8 mouse cellular contexts compared by ENCODE assay signal in the genomic region with DNA sequence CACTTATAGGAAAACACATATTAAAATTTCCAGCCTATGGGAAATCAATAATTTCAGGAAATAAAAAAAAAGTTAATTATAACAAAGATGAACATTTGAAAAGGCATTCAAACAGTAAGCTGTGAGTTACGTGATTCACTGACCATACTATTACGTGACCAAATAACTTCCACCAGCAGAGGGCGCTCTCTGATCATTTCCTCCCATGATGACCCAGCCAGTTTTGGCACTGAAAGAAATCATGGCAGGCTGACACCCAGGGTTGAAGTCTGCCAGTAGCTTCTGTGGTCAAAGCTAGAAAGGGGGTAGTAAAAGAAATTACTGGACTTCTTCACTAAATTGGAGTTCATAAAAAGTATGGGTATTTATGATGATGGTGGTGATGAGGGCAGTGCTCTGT. TPM values are rescaled to one million over a fixed set of nuclear protein-coding genes. Genes with fewer than 3 reads are reported as not detected.
DNase-seq lines count a peak whose midpoint lies in the region; ATAC-seq and TF ChIP-seq lines count a peak whose summit lies in the region.

No protein-coding gene starts in this region.

- dilution Hi-C loops in CH12.LX (cut with MboI; ENCODE audit: extremely low pct_ligation_motif_present, extremely low pct_unique_long_range_greater_than_20kb, low sequenced_read_pairs) = no loop called here

- TF ChIP-seq RAD21 in CH12.LX (IDR thresholded peaks at IDR 0.05; ENCODE audit: low read depth, low read length) = peak; percentile 97

- DNase-seq in CH12.LX (ENCODE audit: extremely low read depth) = peak; percentile 86
- peak; percentile 89 for DNase-seq in adrenal gland, postnatal 14 days
- DNase-seq in embryonic facial prominence, embryonic 11.5 days (ENCODE audit: low spot score) = peak; percentile 91
- DNase-seq in layer of hippocampus, adult 9-11 months = peak; percentile 68
- peak; percentile 94 for DNase-seq in right cerebral cortex, postnatal 4 days

- 5% methylated on average over 3 of the region's 3 CpGs for WGBS in embryonic facial prominence, embryonic 11.5 days
- 13% methylated on average over 3 of the region's 3 CpGs for WGBS in heart, embryonic 11.5 days (ENCODE audit: insufficient replicate concordance)

- H3K27ac ChIP-seq in CH12.LX (ENCODE audit: insufficient read depth, low read depth) = no peak overlapping the region
- H3K27ac ChIP-seq in embryonic facial prominence, embryonic 11.5 days (replicated peaks; ENCODE audit: low read depth, low read length) = no peak overlapping the region
- no peak overlapping the region for H3K27ac ChIP-seq in heart, embryonic 11.5 days (ENCODE audit: low read depth, low read length)

- no peaks in the 10 kb centered on the region for H3K9me3 ChIP-seq in CH12.LX (replicated peaks; ENCODE audit: low read length)
- H3K9me3 ChIP-seq in embryonic facial prominence, embryonic 11.5 days (replicated peaks; ENCODE audit: control insufficient read depth, low read length) = no peaks in the 10 kb centered on the region
- no peaks in the 10 kb centered on the region for H3K9me3 ChIP-seq in heart, embryonic 11.5 days (replicated peaks; ENCODE audit: control insufficient read depth, low read length)

- H3K27me3 ChIP-seq in CH12.LX (replicated peaks) = no peaks in the 10 kb centered on the region
- no peaks in the 10 kb centered on the region for H3K27me3 ChIP-seq in embryonic facial prominence, embryonic 11.5 days (ENCODE audit: control insufficient read depth, insufficient read depth, low read length)
- no peaks in the 10 kb centered on the region; the same call in 1 of the 2 replicates for H3K27me3 ChIP-seq in heart, embryonic 11.5 days (ENCODE audit: control insufficient read depth, insufficient read depth, low read length)

- peak; percentile 74 to 89 for TF ChIP-seq CTCF in CH12.LX (conservative IDR thresholded peaks at IDR 0.05 in 1 of 2, IDR thresholded peaks at IDR 0.05 in 1 of 2; ENCODE audit: low read depth in 2 of 2, low read length in 2 of 2)

- TF ChIP-seq POLR2A in CH12.LX (IDR thresholded peaks at IDR 0.05; ENCODE audit: low read depth, low read length) = no peak

- H3K4me2 ChIP-seq in CH12.LX (ENCODE audit: insufficient read depth, low read depth, poor library complexity, severe bottlenecking) = peak overlapping the region; percentile 24; the same call in 1 of the 2 replicates
- H3K4me2 ChIP-seq in embryonic facial prominence, embryonic 11.5 days (ENCODE audit: low read depth, low read length) = no peak overlapping the region
- H3K4me2 ChIP-seq in heart, embryonic 11.5 days = no peak overlapping the region

- no peaks in the 10 kb centered on the region for H3K36me3 ChIP-seq in CH12.LX (replicated peaks in 1 of 2; ENCODE audit: control insufficient read depth in 1 of 2, insufficient read depth in 1 of 2, low read length in 1 of 2)
- no peaks in the 10 kb centered on the region for H3K36me3 ChIP-seq in embryonic facial prominence, embryonic 11.5 days (replicated peaks; ENCODE audit: control insufficient read depth, insufficient read depth, low read depth, low read length)
- H3K36me3 ChIP-seq in heart, embryonic 11.5 days (ENCODE audit: control insufficient read depth, insufficient read depth, low read length) = no peaks in the 10 kb centered on the region

- in situ Hi-C loops in CH12.LX (cut with MboI; ENCODE audit: low pct_ligation_motif_present, low pct_unique_long_range_greater_than_20kb, low sequenced_read_pairs) = loop anchor here (10.0 to 25.0 kb wide), 2 partner anchors 228 to 306 kb away; no protein-coding TSS in a partner anchor

- H3K9ac ChIP-seq in CH12.LX (ENCODE audit: insufficient read depth, low read depth) = no peak overlapping the region
- no peak overlapping the region for H3K9ac ChIP-seq in embryonic facial prominence, embryonic 11.5 days (replicated peaks; ENCODE audit: low read length)
- no peak overlapping the region for H3K9ac ChIP-seq in heart, embryonic 11.5 days (ENCODE audit: low read depth, low read length)

- no peak for ATAC-seq in embryonic facial prominence, embryonic 11.5 days (replicated peaks; ENCODE audit: insufficient number of reproducible peaks, low FRiP score, low TSS enrichment, low read depth)
- 0 out of 2 replicates have a peak, but pooled peaks have one; percentile 52 for ATAC-seq in heart, embryonic 11.5 days (replicated peaks; ENCODE audit: insufficient number of reproducible peaks, low FRiP score, low TSS enrichment)
- peak; percentile 52; the same call in 1 of the 2 replicates for ATAC-seq in megakaryocyte progenitor cell, adult 5-6 weeks (replicated peaks; ENCODE audit: poor library complexity)
- ATAC-seq in monocyte, adult 5-6 weeks (replicated peaks; ENCODE audit: insufficient number of reproducible peaks, low FRiP score, low TSS enrichment, poor library complexity, severe bottlenecking) = no peak

- peaks cover 0 to 3% of the 10 kb centered on the region in 2 experiments; a peak in 1 of 4 replicates for H3K4me1 ChIP-seq in CH12.LX (ENCODE audit: control insufficient read depth in 1 of 2, insufficient read depth in 2 of 2)
- H3K4me1 ChIP-seq in embryonic facial prominence, embryonic 11.5 days (ENCODE audit: control insufficient read depth, insufficient read depth, low read length) = no peaks in the 10 kb centered on the region
- no peaks in the 10 kb centered on the region for H3K4me1 ChIP-seq in heart, embryonic 11.5 days (ENCODE audit: control insufficient read depth, insufficient read depth, low read length)

- H3K79me2 ChIP-seq in CH12.LX (replicated peaks; ENCODE audit: control insufficient read depth, extremely low read depth, insufficient read depth, poor library complexity, severe bottlenecking) = no peaks in the 10 kb centered on the region

- no peak for TF ChIP-seq EP300 in CH12.LX (IDR thresholded peaks at IDR 0.05; ENCODE audit: low read length)

- H3K4me3 ChIP-seq in CH12.LX (replicated peaks in 1 of 3; ENCODE audit: low read depth in 2 of 3, low read length in 2 of 3, poor library complexity in 1 of 3) = no peak overlapping the region
- no peak overlapping the region for H3K4me3 ChIP-seq in embryonic facial prominence, embryonic 11.5 days (ENCODE audit: low read depth, low read length)
- H3K4me3 ChIP-seq in heart, embryonic 11.5 days (ENCODE audit: low read depth, low read length) = no peak overlapping the region

TF ChIP-seq in CH12.LX, 34 proteins besides CTCF, POLR2A, EP300 and RAD21:
- TF ChIP-seq SMC3 (IDR thresholded peaks at IDR 0.05; ENCODE audit: low read depth, low read length) (peak; percentile 90), JUND (conservative IDR thresholded peaks at IDR 0.05; ENCODE audit: low read depth, low read length) (peak; percentile 12; the same call in 1 of the 2 replicates), SIN3A (IDR thresholded peaks at IDR 0.05; ENCODE audit: low read length) (peak; percentile 61; the same call in 1 of the 2 replicates), NRF1 (IDR thresholded peaks at IDR 0.05; ENCODE audit: low read depth, low read length) (no peak), ZKSCAN1 (IDR thresholded peaks at IDR 0.05; ENCODE audit: borderline replicate concordance, low read depth, low read length) (no peak), TCF12 (IDR thresholded peaks at IDR 0.05; ENCODE audit: low read depth, low read length) (0 out of 2 replicates have a peak, but pooled peaks have one; percentile 13), IRF4 (IDR thresholded peaks at IDR 0.05; ENCODE audit: low read depth, low read length) (peak; percentile 45; the same call in 1 of the 2 replicates), USF1 (IDR thresholded peaks at IDR 0.05; ENCODE audit: low read depth, low read length) (no peak), ZC3H11A (IDR thresholded peaks at IDR 0.05; ENCODE audit: low read depth, low read length) (peak; percentile 67), BHLHE40 (IDR thresholded peaks at IDR 0.05; ENCODE audit: low read depth, low read length) (0 out of 2 replicates have a peak, but pooled peaks have one; percentile 17)

RNA-seq across cellular contexts. Expression of gene Fam81a, which starts 33.1 kb away (rescaled TPM):
- total RNA-seq in CH12.LX (2012; rRNA removed) (0.04 and 0.13 TPM in 2 replicates), CH12.LX (2014; rRNA removed) (0.09 TPM in 1 of 2 replicates, not detected in the other)
- not detected in 2 replicates for polyA plus RNA-seq in CH12.LX (2012; ENCODE audit: insufficient read length, low read depth)
- total RNA-seq in adrenal gland, postnatal 14 days (2021) = 3.4 and 3.5 TPM in 2 replicates
- 2.0 and 2.1 TPM in 2 replicates for polyA plus RNA-seq in embryonic facial prominence, embryonic 11.5 days (2014; fragmentation: Nextera tagmentation; extraction: Ambion mirVana)
- polyA plus RNA-seq in heart, embryonic 11.5 days (2014; fragmentation: Nextera tagmentation; extraction: Ambion mirVana) = 20.9 and 24.7 TPM in 2 replicates
- total RNA-seq in megakaryocyte progenitor cell, adult 5-6 weeks (2015) = not detected in 2 replicates
- not detected in 2 replicates for total RNA-seq in megakaryocyte progenitor cell, adult 5-6 weeks (2017)
- total RNA-seq in monocyte, adult 5-6 weeks (2017) = 0.64 to 1.7 TPM (median 0.76 TPM) in 3 replicates

Comparison
In these comparisons a context has a peak if more than half of its experiments do, and no peak if none do; other contexts are left out.
1. ATAC-seq: peak in heart, embryonic 11.5 days (single experiment) and megakaryocyte progenitor cell, adult 5-6 weeks (single experiment); none in embryonic facial prominence, embryonic 11.5 days (single experiment) and monocyte, adult 5-6 weeks (single experiment).
2. Peak in every context shown above with its lines, with median percentiles within 50 percentile points of each other: DNase-seq.